Mouse (Mus musculus): ENCODE measurements at regions not wholly inside any gene's neighbourhood (a gene's known extent, or its start where the extent isn't known, plus 50 kb on each side); places are given as distances from the start of the nearest gene placed in this dataset.

DNA sequence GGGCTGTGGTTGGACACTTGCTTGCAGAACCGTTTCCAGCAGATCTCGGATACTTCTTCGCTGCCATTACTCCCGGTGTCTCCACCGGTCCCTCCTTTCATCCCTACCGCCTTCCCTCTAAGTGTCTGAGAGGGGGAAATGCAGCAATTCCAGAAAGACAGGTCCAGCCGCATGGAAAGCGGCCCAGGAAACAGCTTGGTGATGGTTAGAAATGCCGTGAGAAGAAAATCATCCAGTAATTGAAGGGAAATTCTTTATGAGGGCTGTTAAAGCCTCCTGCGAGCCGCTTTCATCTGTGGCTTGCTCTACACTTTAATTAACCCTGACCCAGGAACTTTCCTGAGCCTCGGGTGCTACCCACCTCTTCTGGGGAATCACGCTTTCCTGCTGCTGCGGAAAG is 74.3 kb downstream of the Tfap2c start:
- TF ChIP-seq CTCF (IDR thresholded peaks at IDR 0.05; ENCODE audit: borderline replicate concordance, insufficient read depth, low read length) = no peak
- TF ChIP-seq POLR2A (IDR thresholded peaks at IDR 0.05; ENCODE audit: low read depth, low read length) = no peak
